Mouse (Mus musculus): ENCODE results near the gene Gmpr2. TPM values are rescaled to one million over a fixed set of nuclear protein-coding genes. Genes with fewer than 3 reads are reported as not detected.

Gene Gmpr2
- polyA plus RNA-seq, 1 experiment: not detected

- peak overlapping the region; percentile 77 for H3K4me3 ChIP-seq (ENCODE audit: insufficient read depth, low read depth, low read length)
- peak overlapping the region; percentile 100; the same call in 1 of the 2 replicates for H3K27ac ChIP-seq (ENCODE audit: insufficient read depth, low read depth, low read length)
- H3K4me1 ChIP-seq (ENCODE audit: control insufficient read depth, insufficient read depth, low read length): peaks cover 11% of the 10 kb centered on the region
- 17% methylated on average over 8 of the region's 8 CpGs for WGBS
- no peak for TF ChIP-seq CTCF (IDR thresholded peaks at IDR 0.05; ENCODE audit: insufficient read depth, low read depth, low read length)
- no peak for TF ChIP-seq POLR2A (IDR thresholded peaks at IDR 0.05; ENCODE audit: insufficient read depth, low read depth, low read length)
Observed at GRCm38 (mm10) chr14:55642679-55643059, 29.1 kb upstream of the Gmpr2 start.

DNA sequence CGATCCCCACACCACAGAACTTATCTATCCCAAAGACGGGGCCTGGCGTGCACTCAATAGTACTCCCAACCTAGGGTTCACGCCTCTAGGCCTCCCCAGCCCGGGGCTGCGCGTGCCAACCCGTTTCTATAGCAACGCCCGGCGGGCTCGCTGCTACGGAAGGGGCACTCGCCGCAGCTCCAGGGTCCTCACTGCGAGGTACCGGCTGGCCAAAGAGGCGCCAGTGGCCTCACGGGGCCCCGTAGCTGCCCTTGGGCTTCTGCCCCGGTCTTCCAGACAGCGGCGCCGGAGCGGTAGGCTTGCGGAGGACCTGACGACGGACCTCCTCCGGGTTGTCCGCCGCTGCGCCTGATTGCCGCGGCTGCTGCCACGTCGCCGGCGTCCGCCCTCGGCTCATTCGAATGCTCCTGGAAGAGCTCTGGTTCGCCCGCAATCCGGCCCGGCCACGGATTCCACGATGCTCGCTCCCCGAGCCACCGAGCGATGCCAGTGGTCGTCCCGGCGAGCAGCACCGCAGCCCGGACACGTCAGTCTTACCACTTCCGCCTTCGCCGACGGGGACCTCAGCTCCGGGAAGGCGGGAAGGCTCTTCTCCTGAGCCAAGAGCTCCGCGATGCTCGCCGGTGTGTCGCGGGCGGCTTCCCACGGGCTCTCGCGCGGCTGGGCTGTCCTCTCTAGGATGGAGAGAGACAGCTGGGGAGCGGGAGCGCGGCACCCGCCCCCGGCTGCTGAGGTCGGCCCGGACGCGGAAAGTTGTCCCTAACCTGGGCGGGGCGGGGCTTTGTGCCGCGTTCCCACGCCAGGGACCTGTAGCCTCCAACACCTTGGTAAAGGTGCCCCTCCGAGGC lies 28.5 kb upstream of the Gmpr2 start, which contains the start of gene Tm9sf1:
Gene Tm9sf1, minus strand, starts transcription at position 747 of the 848 bp plus-strand sequence.
- H3K27ac ChIP-seq (ENCODE audit: insufficient read depth, low read depth, low read length): peak within 1 kb of the TSS; percentile 100
- H3K4me3 ChIP-seq (ENCODE audit: insufficient read depth, low read depth, low read length): peak within 1 kb of the TSS; percentile 77
- WGBS: under 1% methylated on average over 89 of the region's 89 CpGs
- TF ChIP-seq POLR2A (IDR thresholded peaks at IDR 0.05; ENCODE audit: insufficient read depth, low read depth, low read length): peak; percentile 38
- no peak for TF ChIP-seq CTCF (IDR thresholded peaks at IDR 0.05; ENCODE audit: insufficient read depth, low read depth, low read length)
- peaks cover 11% of the 10 kb centered on the region for H3K4me1 ChIP-seq (ENCODE audit: control insufficient read depth, insufficient read depth, low read length)

DNA sequence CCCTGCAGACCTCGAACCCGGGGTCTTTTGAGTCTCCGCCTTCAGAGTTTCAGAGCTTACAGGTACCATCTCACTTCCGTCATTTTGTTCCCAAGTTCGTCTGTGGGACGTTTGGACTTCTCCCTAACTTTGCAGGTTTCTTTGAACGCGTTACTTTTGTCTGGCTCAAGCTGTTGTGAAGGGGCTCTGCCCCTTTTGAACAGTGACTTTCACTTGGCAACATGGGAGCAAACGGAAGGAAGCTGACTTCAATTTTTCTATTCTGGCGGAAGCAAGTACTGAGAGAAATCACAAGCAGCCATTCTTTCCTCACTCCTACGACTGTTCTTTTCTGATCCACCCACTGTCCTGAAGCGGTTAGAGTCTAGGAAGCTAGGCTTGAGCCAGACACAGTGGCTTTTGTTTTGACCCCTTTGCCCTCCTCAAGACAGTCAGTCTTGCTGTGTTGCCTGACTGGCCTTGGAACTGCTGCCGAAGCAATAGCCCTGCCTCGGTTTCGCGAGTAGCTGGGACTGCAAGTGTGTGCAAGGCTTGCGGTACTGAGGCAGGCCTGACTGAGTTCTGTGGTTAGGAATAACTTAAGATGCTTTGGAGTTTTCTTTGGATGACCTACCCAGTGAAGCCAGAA lies 27.4 kb upstream of the Gmpr2 start:
- no peak overlapping the region for H3K27ac ChIP-seq (ENCODE audit: insufficient read depth, low read depth, low read length)
- WGBS: 17% methylated on average over 17 of the region's 17 CpGs
- H3K4me1 ChIP-seq (ENCODE audit: control insufficient read depth, insufficient read depth, low read length): peaks cover 11% of the 10 kb centered on the region
- TF ChIP-seq POLR2A (IDR thresholded peaks at IDR 0.05; ENCODE audit: insufficient read depth, low read depth, low read length) (no peak), CTCF (IDR thresholded peaks at IDR 0.05; ENCODE audit: insufficient read depth, low read depth, low read length) (no peak)
- peak overlapping the region; percentile 25; the same call in 1 of the 2 replicates for H3K4me3 ChIP-seq (ENCODE audit: insufficient read depth, low read depth, low read length)

GRCm38 (mm10) chr14:55649884-55650283 lies 21.9 kb upstream of the Gmpr2 start, which contains the start of gene Tssk4:
Gene Tssk4, plus strand, starts transcription at chr14:55650184.
- TF ChIP-seq CTCF (IDR thresholded peaks at IDR 0.05; ENCODE audit: insufficient read depth, low read depth, low read length) (no peak), POLR2A (IDR thresholded peaks at IDR 0.05; ENCODE audit: insufficient read depth, low read depth, low read length) (no peak)
- Histone ChIP-seq H3K4me1 (ENCODE audit: control insufficient read depth, insufficient read depth, low read length) (no peaks in the 10 kb centered on the region), H3K4me3 (ENCODE audit: insufficient read depth, low read depth, low read length) (no peak within 1 kb of the TSS), H3K27ac (ENCODE audit: insufficient read depth, low read depth, low read length) (no peak within 1 kb of the TSS)
- 96% methylated on average over 2 of the region's 2 CpGs for WGBS

- H3K4me3 ChIP-seq (ENCODE audit: insufficient read depth, low read depth, low read length): no peak overlapping the region
- no peaks in the 10 kb centered on the region for H3K4me1 ChIP-seq (ENCODE audit: control insufficient read depth, insufficient read depth, low read length)
- no peak overlapping the region for H3K27ac ChIP-seq (ENCODE audit: insufficient read depth, low read depth, low read length)
- WGBS: 95% methylated on average over 7 of the region's 7 CpGs
- TF ChIP-seq POLR2A (IDR thresholded peaks at IDR 0.05; ENCODE audit: insufficient read depth, low read depth, low read length): no peak
- TF ChIP-seq CTCF (IDR thresholded peaks at IDR 0.05; ENCODE audit: insufficient read depth, low read depth, low read length): no peak
Observed at GRCm38 (mm10) chr14:55651528-55651927, 20.2 kb upstream of the Gmpr2 start.

DNA sequence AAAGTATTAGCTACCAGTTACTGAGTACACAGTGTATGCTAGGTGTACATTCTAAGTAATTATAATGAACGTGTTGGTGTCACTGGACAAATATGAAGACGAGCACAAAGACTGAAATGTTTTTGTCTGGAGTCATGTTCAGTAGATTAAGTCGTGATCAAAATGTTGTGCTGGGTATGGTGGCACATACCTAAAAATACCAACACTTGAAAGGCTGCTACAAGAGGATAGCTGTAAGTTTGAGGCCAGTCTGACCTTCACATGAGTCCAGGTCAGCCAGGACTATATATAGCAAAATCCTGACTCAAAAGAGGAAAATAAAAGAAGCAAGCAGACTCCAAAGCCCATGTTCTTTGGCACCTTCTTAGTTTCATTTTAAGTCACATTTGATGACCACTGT lies 14.8 kb upstream of the Gmpr2 start:
- no peaks in the 10 kb centered on the region for H3K4me1 ChIP-seq (ENCODE audit: control insufficient read depth, insufficient read depth, low read length)
- H3K27ac ChIP-seq (ENCODE audit: insufficient read depth, low read depth, low read length): no peak overlapping the region
- 79% methylated on average over 3 of the region's 3 CpGs for WGBS
- TF ChIP-seq CTCF (IDR thresholded peaks at IDR 0.05; ENCODE audit: insufficient read depth, low read depth, low read length) (no peak), POLR2A (IDR thresholded peaks at IDR 0.05; ENCODE audit: insufficient read depth, low read depth, low read length) (no peak)
- H3K4me3 ChIP-seq (ENCODE audit: insufficient read depth, low read depth, low read length): no peak overlapping the region

DNA sequence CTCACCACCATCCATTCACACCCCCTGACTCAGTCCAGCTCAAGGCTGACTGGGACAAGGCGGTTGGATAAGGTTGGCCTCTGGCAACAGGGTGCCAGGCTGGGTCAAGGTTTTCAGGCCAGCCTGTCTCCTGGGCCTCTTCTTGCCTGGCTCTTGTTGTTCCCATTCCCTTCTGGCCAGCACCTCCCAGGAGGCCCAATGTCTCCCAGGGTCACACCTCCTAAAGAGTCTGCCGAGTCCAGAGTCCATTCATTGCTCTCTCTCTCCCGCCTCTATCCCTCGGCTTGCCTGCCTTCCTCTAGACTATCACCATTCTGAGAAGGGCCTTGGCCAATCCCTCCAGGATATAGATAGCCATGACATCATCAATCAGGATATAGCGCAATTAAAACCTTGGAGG lies 13.7 kb upstream of the Gmpr2 start:
- Histone ChIP-seq H3K27ac (ENCODE audit: insufficient read depth, low read depth, low read length) (no peak overlapping the region), H3K4me3 (ENCODE audit: insufficient read depth, low read depth, low read length) (no peak overlapping the region), H3K4me1 (ENCODE audit: control insufficient read depth, insufficient read depth, low read length) (no peaks in the 10 kb centered on the region)
- no peak for TF ChIP-seq CTCF (IDR thresholded peaks at IDR 0.05; ENCODE audit: insufficient read depth, low read depth, low read length)
- no peak for TF ChIP-seq POLR2A (IDR thresholded peaks at IDR 0.05; ENCODE audit: insufficient read depth, low read depth, low read length)
- 94% methylated on average over 5 of the region's 5 CpGs for WGBS

DNA sequence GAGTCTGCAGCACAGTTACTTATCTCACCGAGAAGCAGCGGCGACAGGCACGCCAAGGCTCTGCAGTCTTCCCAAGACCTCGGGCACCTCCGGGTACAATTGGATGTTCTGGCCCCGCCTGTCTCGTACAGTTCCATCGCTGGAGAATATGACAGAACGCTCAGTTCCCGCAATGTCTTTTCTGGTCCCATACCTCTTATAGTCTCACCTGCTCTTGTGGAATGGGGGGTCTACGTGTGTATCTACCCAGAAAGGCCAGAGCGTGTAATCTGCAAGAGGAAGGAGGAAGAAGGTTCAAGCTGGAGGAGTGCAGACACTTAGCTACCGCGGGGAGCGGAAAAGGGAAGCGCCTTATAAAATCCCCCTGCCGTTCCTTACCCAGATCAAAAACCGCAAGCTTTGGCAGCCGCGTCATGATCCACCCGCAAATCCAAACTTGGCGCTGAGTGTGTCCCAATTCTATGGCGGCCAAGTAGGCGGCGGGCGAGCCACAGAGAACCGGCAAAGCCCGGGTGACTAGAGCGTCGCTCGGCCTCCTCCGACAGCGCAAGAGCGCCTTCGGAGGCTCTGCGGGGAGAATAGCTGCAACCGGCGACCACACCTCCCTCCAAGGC lies 11.7 kb upstream of the Gmpr2 start, which contains the start of gene Mdp1:
Gene Mdp1, minus strand, starts transcription at position 549 of the 614 bp plus-strand sequence.
- peak; percentile 84 for TF ChIP-seq CTCF (IDR thresholded peaks at IDR 0.05; ENCODE audit: insufficient read depth, low read depth, low read length)
- no peak for TF ChIP-seq POLR2A (IDR thresholded peaks at IDR 0.05; ENCODE audit: insufficient read depth, low read depth, low read length)
- Histone ChIP-seq H3K4me1 (ENCODE audit: control insufficient read depth, insufficient read depth, low read length) (no peaks in the 10 kb centered on the region), H3K27ac (ENCODE audit: insufficient read depth, low read depth, low read length) (0 out of 2 replicates have a peak within 1 kb of the TSS, but pooled peaks have one; percentile 6), H3K4me3 (ENCODE audit: insufficient read depth, low read depth, low read length) (peak within 1 kb of the TSS; percentile 61)
- under 1% methylated on average over 39 of the region's 39 CpGs for WGBS
